Mouse (Mus musculus) liver, embryonic 11.5 days (tissue): ENCODE measurements around the gene Lrrc51. TPM values are rescaled to one million over a fixed set of nuclear protein-coding genes. Genes with fewer than 3 reads are reported as not detected.

ENCODE experiments used
- ATAC-seq: fragments of 200-750 bp; cut with Nextera tagmentation; replicated peaks from 2 replicates; pipeline ENCODE4 v1.8.0; 2017; ENCODE audit warnings: moderate number of reproducible peaks, mild to moderate bottlenecking, moderate TSS enrichment, moderate library complexity; ENCODE audit not compliant: low FRiP score
- DNase-seq: peaks from one replicate; pipeline ENCODE4 v3.0.0-alpha.2; 2017; ENCODE audit warnings: low spot score
- H3K27ac ChIP-seq: fragments of 300-500 bp; sonication (generic); 2 replicates; pipeline ENCODE4 v1.5.1; 2014; ENCODE audit warnings: mild to moderate bottlenecking, low read depth, low read length, control low read depth
- H3K27me3 ChIP-seq: fragments of 300-500 bp; sonication (generic); replicated peaks from 2 replicates; pipeline ENCODE4 v1.6.1; 2014; ENCODE audit warnings: low read length, mixed read lengths; ENCODE audit not compliant: control insufficient read depth, insufficient read depth
- H3K36me3 ChIP-seq: fragments of 300-500 bp; sonication (generic); 2 replicates; pipeline ENCODE4 v1.6.1; 2014; ENCODE audit warnings: mild to moderate bottlenecking, low read length, moderate library complexity, mixed read lengths; ENCODE audit not compliant: control insufficient read depth, insufficient read depth
- H3K4me1 ChIP-seq: fragments of 300-500 bp; sonication (generic); replicated peaks from 2 replicates; pipeline ENCODE4 v1.6.1; 2014; ENCODE audit warnings: low read length, mixed read lengths; ENCODE audit not compliant: control insufficient read depth, insufficient read depth
- H3K4me2 ChIP-seq: fragments of 300-500 bp; sonication (generic); 2 replicates; pipeline ENCODE4 v1.6.1; 2014; ENCODE audit warnings: mild to moderate bottlenecking, control low read depth, moderate library complexity
- H3K4me3 ChIP-seq: fragments of 300-500 bp; sonication (generic); 2 replicates; pipeline ENCODE4 v1.5.1; 2014; ENCODE audit warnings: low read depth, low read length, control low read depth
- H3K9ac ChIP-seq: fragments of 300-500 bp; sonication (generic); 2 replicates; pipeline ENCODE4 v1.6.1; 2014; ENCODE audit warnings: low read depth, low read length, control low read depth
- H3K9me3 ChIP-seq: fragments of 300-500 bp; sonication (generic); 2 replicates; pipeline ENCODE4 v1.6.1; 2016; ENCODE audit warnings: low read length, inconsistent platforms, mixed read lengths; ENCODE audit not compliant: control insufficient read depth
- WGBS: fragments of 180-500 bp; shearing (Covaris S2); extraction: QIAGEN DNeasy Blood & Tissue Kit; methylation state at CpG from one replicate; pipeline ENCODE4 v1.1.7; 2014; 5-methylcytosine and 5-hydroxymethylcytosine counted together
- polyA plus RNA-seq: library from polyadenylated mRNA; unstranded; fragments of >200 nt; fragmentation: Nextera tagmentation; extraction: Ambion mirVana; gene quantifications from 2 replicates; pipeline ENCODE4 v1.2.1, GENCODE M21; 2014

The Lrrc51 gene
- polyA plus RNA-seq, 1 experiment from 2014 or later: 5.5 TPM

- Histone ChIP-seq H3K9ac (no peak overlapping the region), H3K4me2 (peak overlapping the region; percentile 97), H3K36me3 (no peaks in the 10 kb centered on the region), H3K9me3 (no peaks in the 10 kb centered on the region), H3K27ac (no peak overlapping the region; the same call in 1 of the 2 replicates), H3K4me1 (peaks cover 43% of the 10 kb centered on the region), H3K27me3 (no peaks in the 10 kb centered on the region), H3K4me3 (no peak overlapping the region)
- ATAC-seq (no peak), DNase-seq (no peak)
- 60% methylated on average over 2 of the region's 2 CpGs for WGBS
Observed at GRCm38 (mm10) chr7:101968751-101969150, 35.1 kb upstream of the Lrrc51 start.

- no peaks in the 10 kb centered on the region for H3K9me3 ChIP-seq
- no peaks in the 10 kb centered on the region for H3K36me3 ChIP-seq
- H3K27ac ChIP-seq: no peak overlapping the region
- H3K9ac ChIP-seq: no peak overlapping the region
- H3K4me3 ChIP-seq: no peak overlapping the region
- no peak for DNase-seq
- ATAC-seq: no peak
- H3K4me2 ChIP-seq: no peak overlapping the region
- H3K4me1 ChIP-seq: peaks cover 36% of the 10 kb centered on the region
- WGBS: 82% methylated on average over 1 of the region's 1 CpGs
- no peaks in the 10 kb centered on the region for H3K27me3 ChIP-seq
Observed at GRCm38 (mm10) chr7:101967256-101967655, 33.6 kb upstream of the Lrrc51 start.

- H3K27ac ChIP-seq: no peak overlapping the region; the same call in 1 of the 2 replicates
- WGBS: 44% methylated on average over 2 of the region's 2 CpGs
- H3K36me3 ChIP-seq: no peaks in the 10 kb centered on the region
- no peaks in the 10 kb centered on the region for H3K27me3 ChIP-seq
- H3K4me1 ChIP-seq: peaks cover 28% of the 10 kb centered on the region
- H3K4me2 ChIP-seq: no peak overlapping the region
- H3K9me3 ChIP-seq: no peaks in the 10 kb centered on the region
- H3K4me3 ChIP-seq: no peak overlapping the region
- ATAC-seq (no peak; the same call in 1 of the 2 replicates), DNase-seq (no peak)
- H3K9ac ChIP-seq: no peak overlapping the region
Observed at GRCm38 (mm10) chr7:101965606-101966005, 31.9 kb upstream of the Lrrc51 start.

- no peak for ATAC-seq
- no peak overlapping the region for H3K4me2 ChIP-seq
- H3K9me3 ChIP-seq: no peaks in the 10 kb centered on the region
- no peaks in the 10 kb centered on the region for H3K27me3 ChIP-seq
- H3K4me1 ChIP-seq: peaks cover 26% of the 10 kb centered on the region
- H3K27ac ChIP-seq: no peak overlapping the region; the same call in 1 of the 2 replicates
- H3K9ac ChIP-seq: no peak overlapping the region
- H3K36me3 ChIP-seq: no peaks in the 10 kb centered on the region
- H3K4me3 ChIP-seq: no peak overlapping the region
- WGBS: 76% methylated on average over 4 of the region's 4 CpGs
- no peak for DNase-seq
Observed at GRCm38 (mm10) chr7:101964551-101964950, 30.9 kb upstream of the Lrrc51 start.

- no peak for ATAC-seq
- Histone ChIP-seq H3K4me3 (no peak overlapping the region), H3K27ac (no peak overlapping the region), H3K27me3 (no peaks in the 10 kb centered on the region), H3K4me1 (peaks cover 17% of the 10 kb centered on the region), H3K9ac (no peak overlapping the region), H3K4me2 (no peak overlapping the region), H3K9me3 (no peaks in the 10 kb centered on the region), H3K36me3 (no peaks in the 10 kb centered on the region)
- 93% methylated on average over 2 of the region's 2 CpGs for WGBS
- DNase-seq: no peak
Observed at GRCm38 (mm10) chr7:101963621-101964020, 29.9 kb upstream of the Lrrc51 start.

- H3K9ac ChIP-seq: no peak overlapping the region
- no peaks in the 10 kb centered on the region for H3K9me3 ChIP-seq
- H3K27ac ChIP-seq: no peak overlapping the region
- DNase-seq (no peak), ATAC-seq (no peak)
- 92% methylated on average over 2 of the region's 2 CpGs for WGBS
- no peaks in the 10 kb centered on the region for H3K36me3 ChIP-seq
- no peak overlapping the region for H3K4me2 ChIP-seq
- H3K4me3 ChIP-seq: no peak overlapping the region
- H3K4me1 ChIP-seq: peaks cover 14% of the 10 kb centered on the region
- H3K27me3 ChIP-seq: no peaks in the 10 kb centered on the region
Observed at GRCm38 (mm10) chr7:101962829-101963228, 29.1 kb upstream of the Lrrc51 start.

GRCm38 (mm10) chr7:101956911-101957310 is 23.2 kb upstream of the Lrrc51 start:
- Histone ChIP-seq H3K4me2 (no peak overlapping the region), H3K4me1 (peaks cover 3% of the 10 kb centered on the region; the same call in 1 of the 2 replicates), H3K4me3 (no peak overlapping the region), H3K9ac (no peak overlapping the region), H3K27me3 (no peaks in the 10 kb centered on the region), H3K27ac (no peak overlapping the region), H3K9me3 (no peaks in the 10 kb centered on the region), H3K36me3 (no peaks in the 10 kb centered on the region)
- WGBS: 80% methylated on average over 5 of the region's 5 CpGs
- ATAC-seq (no peak), DNase-seq (no peak)

GRCm38 (mm10) chr7:101956481-101956880 is 22.8 kb upstream of the Lrrc51 start:
- Histone ChIP-seq H3K9ac (no peak overlapping the region), H3K4me3 (no peak overlapping the region), H3K4me2 (no peak overlapping the region), H3K27me3 (no peaks in the 10 kb centered on the region), H3K4me1 (peaks cover 3% of the 10 kb centered on the region; the same call in 1 of the 2 replicates), H3K9me3 (no peaks in the 10 kb centered on the region), H3K36me3 (no peaks in the 10 kb centered on the region), H3K27ac (no peak overlapping the region)
- 75% methylated on average over 1 of the region's 1 CpGs for WGBS
- DNase-seq: no peak
- no peak for ATAC-seq

- Histone ChIP-seq H3K4me3 (no peak overlapping the region), H3K27ac (no peak overlapping the region), H3K4me2 (no peak overlapping the region), H3K9me3 (no peaks in the 10 kb centered on the region), H3K27me3 (no peaks in the 10 kb centered on the region), H3K4me1 (peaks cover 3% of the 10 kb centered on the region; the same call in 1 of the 2 replicates), H3K36me3 (no peaks in the 10 kb centered on the region), H3K9ac (no peak overlapping the region)
- DNase-seq: no peak
- ATAC-seq: no peak
- WGBS: 34% methylated on average over 4 of the region's 4 CpGs
Observed at GRCm38 (mm10) chr7:101955862-101956261, 22.2 kb upstream of the Lrrc51 start.
